Comparison of ENCODE assay signal across 1 mouse cellular context in genomic region chr19:24325692-24326091, GRCm38 (mm10).
TF ChIP-seq lines count a peak whose summit lies in the region.

No protein-coding gene starts in this region.

TF ChIP-seq in CH12.LX, 34 proteins besides CTCF, POLR2A, EP300 and RAD21 (continued from another document):
- TF ChIP-seq ZKSCAN1 (IDR thresholded peaks at IDR 0.05; ENCODE audit: borderline replicate concordance, low read depth, low read length) = no peak
